Mouse (Mus musculus): Measurements from ENCODE around the gene Copz2.
"Not testable (repeated sequence)": the region's sequence is repeated elsewhere in the genome, so short reads cannot be mapped to it uniquely, and the experiment has no call there.

Gene Copz2

DNA sequence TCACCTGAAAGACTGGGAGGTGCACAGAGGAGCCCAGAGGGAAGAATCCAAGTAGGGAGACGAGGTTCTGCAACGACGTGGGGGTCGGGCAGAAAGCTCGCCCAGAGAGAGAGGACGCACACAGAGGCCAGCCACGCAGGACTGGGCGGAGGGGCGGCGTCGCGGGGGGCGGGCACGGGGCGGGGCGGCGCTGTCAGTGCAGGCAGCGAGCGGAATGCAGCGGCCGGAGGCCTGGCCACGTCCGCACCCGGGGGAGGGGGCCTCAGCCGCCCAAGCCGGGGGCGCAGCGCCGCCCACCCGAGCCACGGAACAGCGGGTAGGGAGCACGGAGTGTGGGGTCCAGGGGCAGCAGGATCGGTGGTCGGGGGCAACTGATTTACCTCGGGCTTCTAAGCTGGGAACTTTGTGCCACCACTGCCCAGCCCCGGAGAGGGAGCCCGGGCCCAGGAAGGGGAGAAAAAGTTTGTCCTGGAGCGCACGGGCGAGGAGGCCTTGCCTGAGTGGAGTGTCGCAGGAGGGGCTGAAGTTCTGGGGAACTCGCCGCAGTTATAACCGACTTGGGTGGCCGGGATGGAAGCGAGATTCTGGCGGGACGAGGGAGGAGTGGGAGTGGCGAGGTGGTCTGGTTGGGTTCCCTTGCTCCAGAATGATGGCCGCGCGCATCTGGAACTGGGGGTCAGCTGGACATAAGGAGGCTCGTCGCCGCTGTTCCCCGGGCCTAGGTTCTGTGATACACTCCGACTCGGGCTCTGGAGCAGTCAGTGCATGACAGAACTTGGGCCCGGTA, at the start of gene Copz2:
Gene Copz2 (plus strand): TSS at position 190 of the 787 bp plus-strand sequence.
- DNase-seq (ENCODE audit: low spot score in 2 of 2) = peak in 1 of 2 experiments; percentile 53

DNA sequence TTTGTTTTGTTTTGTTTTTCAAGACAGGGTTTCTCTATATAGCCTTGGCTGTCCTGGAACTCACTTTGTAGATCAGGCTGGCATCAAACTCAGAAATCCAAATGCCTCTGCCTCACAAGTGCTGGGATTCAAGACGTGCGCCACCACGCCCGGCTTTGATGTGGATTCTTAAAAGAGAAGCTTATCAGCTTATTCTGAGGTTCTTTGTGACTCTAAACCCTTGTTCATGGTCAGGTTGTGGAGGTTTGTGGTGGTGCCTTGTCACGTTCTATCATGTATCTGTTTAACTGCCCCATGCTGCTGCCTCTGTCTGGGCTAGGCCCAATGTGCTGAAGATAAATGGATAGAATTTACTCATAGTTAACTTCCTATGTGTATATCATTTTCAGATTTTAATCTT, 44.1 kb upstream of the Copz2 start:
- DNase-seq (ENCODE audit: low spot score in 2 of 2) = no peak

DNA sequence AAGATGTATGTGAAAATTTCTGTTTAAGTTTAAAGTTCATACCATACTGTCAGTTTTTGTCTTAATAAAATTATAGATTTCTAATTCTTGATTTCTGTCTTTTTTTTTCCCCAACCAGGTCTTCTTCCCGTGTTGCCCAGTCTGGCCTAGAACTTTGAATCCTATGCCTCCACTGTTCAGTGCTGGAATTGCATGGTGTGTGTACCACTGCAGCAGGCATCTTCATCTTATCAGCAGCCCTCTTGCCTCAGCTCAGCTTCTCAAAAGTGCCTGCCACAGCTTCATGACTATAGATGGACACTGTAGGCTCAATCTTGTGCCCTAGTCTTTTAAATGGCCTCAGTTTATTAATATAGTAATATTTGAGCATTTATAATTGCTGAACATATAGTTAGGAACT, 41.6 kb upstream of the Copz2 start:
- no peak for DNase-seq (ENCODE audit: low spot score in 2 of 2)

DNA sequence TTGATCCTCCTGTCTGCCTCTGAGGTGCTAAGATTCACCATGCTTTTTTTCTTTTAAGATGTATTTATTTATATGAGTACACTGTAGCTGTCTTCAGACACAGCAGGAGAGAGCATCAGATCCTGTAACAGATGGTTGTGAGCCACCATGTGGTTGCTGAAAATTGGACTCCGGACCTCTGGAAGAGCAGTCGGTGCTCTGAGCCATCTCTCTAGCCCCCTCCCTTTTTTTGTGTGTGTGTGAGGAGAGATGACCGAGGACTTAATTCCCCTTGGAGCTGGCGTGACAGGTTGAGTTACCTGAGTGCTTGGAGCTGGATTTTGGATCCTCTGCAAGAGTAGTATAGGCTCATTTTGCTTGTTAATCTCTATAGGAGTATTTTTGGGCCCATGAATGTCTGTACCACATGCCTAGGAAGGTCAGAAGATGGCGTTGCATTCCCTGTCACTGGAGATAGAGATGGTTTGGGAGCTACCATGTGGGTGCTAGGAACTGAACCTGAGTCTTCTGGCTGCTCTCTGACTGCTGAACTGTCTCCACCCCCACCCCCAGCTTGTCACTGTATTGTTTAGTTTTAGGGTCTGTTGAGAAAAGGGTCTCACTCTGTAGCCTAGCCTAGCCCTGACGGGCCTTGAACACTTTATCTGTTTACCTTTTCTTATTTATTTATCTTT, 40.0 kb upstream of the Copz2 start:
- DNase-seq (ENCODE audit: low spot score in 2 of 2) = no peak

DNA sequence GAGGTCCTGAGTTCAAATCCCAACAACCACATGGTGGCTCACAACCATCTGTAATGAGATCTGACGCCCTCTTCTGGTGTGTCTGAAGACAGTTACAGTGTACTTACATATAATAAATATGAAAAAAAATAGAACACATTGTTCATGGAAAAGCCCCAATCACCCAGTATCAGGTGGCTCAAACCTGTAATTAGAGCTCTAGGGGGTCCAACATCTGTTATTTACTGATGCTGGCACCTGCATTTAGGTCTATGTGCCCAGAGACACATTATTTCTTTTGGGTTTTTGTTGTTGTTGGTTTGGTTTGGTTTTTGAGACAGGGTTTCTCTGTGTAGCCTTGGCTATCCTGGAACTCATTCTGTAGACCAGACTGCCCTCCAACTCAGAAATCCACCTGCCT, 38.5 kb upstream of the Copz2 start:
- not testable (repeated sequence) for DNase-seq (ENCODE audit: low spot score in 2 of 2)

DNA sequence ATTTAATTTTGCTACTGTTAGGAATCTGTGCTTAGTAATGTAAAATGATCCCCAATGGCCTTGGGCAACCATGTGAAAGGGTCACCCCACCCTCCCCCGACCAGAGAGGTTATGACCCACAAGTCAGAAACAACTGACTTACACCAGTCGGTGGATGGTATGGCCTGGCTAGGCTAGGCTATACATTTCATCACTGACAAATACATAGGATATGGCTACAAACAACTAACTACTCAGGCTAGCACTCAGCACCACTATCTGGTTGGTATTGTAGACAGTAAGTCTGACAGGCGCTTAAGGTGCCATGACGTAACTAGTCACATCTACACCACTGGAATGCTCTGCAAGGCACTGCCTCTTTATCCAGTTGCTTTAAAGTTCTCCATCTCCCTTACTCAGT, 36.2 kb upstream of the Copz2 start:
- no peak for DNase-seq (ENCODE audit: low spot score in 2 of 2)

DNA sequence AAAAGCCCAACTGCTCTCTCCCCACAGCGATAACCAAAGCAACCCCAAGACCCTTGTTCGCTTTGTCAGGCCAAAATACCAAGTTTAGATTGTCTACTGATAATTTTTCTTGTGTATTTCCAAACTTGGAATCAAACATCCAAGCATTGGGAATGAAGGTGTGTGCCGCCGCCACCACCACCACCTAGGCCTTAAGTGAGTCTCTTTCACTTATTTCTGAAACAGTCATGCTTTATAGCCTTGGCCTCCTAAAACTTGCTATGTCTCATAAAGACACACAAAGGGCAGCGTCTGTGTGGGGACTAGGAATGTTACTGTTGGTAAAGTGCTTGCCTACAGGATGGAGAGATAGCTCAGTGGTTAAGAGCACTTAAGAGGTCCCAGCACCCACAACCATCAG, 35.8 kb upstream of the Copz2 start:
- no peak for DNase-seq (ENCODE audit: low spot score in 2 of 2)

DNA sequence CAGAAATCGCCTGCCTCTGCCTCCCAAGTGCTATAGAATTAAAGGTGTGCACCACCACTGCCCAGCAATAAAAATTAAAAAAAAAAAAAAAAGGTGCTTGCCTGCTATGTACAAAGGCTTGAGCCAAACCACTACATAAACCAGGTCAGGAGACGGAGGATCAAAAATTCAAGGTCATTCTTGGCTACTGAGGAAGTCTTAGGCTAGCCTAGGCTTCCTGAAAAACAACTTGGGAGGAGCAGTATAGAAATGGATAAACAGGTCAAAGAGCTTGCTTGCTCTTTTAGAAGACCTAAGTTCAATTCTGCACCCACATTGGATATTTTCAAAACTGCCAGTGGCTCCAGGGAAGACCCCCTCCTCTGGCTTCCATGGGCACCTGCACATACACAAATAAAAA, 35.2 kb upstream of the Copz2 start:
- no peak for DNase-seq (ENCODE audit: low spot score in 2 of 2)

DNA sequence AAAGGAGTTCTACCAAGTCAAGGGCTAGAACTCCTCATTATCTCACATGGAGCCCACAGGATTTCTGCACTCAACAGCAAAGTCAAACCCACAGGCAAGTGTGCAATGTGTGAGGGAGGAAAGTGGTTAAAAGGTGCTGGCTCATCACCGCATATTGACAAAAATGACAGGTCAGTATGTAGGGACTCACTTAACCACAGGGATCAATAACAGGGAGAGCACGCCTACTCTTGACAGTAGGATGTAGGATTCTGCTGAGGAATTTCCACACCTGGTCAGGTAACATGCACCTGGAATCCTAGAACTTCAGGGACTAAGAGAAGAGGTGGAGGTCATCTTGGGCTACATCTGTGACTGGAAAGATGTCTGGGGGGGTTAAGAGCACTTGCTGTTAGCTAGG, 33.8 kb upstream of the Copz2 start:
- DNase-seq (ENCODE audit: low spot score in 2 of 2) = no peak

DNA sequence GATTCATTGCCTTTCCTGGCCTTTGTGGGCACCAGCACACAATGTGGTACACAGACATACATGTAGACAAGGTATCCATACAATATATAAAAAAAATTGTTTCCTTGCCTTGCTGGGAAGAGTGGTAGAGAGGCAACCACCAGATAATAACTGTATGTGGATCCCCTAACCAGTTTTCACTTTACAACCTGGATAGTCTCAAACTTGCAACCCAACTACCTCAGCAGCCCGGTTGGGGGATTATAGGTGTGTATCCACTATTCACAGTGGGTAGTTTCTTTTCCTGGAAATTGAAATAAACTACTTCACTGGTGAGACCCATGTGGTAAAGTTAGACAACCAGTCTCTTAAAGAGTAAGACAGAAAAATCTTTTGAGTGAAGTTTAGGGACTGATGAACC, 33.2 kb upstream of the Copz2 start:
- DNase-seq (ENCODE audit: low spot score in 2 of 2) = no peak

DNA sequence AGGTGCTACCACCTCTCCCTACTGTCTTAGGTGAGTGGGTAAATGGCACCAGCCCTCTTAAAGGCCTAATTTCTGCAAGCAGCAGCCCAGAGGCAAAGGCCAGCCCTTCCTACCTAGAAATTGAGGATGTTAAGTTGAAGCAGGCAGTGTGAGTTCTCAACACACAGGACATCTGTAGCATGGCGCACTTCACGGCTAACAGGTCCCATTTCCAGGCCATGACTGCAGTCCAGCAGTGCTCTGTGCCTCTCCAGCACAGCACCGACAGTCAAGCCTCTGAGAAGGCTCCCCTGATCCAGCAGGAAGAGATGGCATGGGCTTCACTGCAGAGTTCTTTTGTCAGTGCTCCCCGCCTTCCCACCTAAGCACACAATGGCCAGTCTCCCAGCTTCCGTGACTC, 32.7 kb upstream of the Copz2 start:
- no peak for DNase-seq (ENCODE audit: low spot score in 2 of 2)

DNA sequence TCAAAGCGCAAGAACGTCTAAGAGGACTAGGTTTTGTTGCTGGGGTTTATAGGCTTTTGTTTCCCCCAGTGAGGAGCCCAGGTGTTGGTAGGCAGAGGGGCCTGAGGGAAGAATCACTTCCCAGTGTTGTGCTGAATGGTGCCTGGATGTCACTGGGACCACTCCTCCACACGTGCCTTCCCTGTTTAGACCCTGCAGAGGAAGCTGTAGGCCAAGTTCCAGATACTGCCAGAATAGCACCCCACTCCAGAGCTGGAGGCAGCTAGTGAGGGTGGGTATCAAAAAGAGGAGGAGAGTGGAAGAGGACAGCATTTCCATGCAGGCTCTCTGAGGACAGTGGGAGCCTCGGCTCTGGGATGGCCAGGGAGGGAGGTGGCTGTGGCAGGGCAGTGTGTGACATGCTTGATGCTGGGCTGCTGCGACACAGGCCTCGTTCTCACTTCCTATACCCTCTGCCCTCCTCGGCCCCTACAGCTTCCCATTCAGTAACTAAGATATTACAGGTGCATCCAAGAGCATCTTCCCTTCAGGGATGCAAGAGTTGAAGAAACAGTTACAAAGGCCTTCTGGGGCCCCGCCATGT, 31.5 kb upstream of the Copz2 start:
- no peak for DNase-seq (ENCODE audit: low spot score in 2 of 2)

DNA sequence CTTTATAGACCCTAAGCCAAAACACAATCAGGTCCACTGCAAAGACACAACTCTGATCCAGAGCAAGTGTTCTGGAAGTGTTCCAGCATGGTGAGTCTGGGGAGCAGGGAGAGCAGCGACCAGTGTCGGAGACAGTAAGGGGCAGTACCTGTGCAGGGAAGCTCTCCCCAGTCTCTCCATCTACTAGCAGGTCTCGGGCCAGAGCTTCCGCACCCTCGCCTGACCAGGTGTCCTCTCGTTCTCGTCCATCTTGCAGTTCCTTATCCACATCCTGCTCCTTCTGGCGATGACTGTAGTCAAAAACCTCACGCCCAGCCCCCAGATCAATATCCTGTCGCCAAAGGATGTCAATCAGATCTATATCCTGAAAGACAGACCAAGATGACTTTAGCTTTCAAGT, 27.7 kb upstream of the Copz2 start:
- no peak for DNase-seq (ENCODE audit: low spot score in 2 of 2)

DNA sequence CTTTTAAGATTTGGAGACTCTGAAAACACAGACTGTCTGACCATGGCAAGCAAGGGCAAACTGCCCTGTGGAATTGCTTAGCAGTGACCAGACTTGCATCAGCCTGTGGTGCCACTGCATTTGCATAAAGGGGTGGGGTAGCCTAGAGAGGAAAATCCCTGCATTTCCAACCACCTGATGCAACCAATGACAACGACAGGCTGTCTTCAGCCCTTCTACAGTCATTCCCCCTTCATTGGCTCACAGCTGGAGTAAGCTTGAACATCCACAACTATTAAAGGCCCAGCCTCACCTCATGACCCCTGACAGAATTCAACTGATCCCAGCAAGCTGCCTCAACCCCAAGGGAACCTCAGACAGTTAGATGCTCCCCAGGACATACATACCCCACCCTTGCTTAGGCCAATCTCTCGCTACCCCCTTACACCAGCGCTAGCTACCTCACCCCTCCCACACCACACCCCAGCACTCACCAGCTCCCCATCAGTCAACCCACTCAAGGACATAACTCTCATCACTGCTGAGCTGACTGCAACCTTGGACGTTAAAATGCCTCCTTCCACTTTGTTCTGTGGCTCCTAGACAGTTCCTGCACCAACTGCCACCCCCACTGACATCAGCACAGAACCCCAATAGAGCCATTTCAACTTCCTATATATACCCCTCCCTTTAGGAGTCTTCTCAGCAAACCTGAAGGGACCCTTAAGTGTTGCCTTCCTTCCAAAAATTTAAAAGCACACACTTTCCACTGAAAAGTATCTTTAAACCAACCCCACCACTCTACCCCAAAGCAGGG, 26.8 kb upstream of the Copz2 start:
- no peak for DNase-seq (ENCODE audit: low spot score in 2 of 2)

DNA sequence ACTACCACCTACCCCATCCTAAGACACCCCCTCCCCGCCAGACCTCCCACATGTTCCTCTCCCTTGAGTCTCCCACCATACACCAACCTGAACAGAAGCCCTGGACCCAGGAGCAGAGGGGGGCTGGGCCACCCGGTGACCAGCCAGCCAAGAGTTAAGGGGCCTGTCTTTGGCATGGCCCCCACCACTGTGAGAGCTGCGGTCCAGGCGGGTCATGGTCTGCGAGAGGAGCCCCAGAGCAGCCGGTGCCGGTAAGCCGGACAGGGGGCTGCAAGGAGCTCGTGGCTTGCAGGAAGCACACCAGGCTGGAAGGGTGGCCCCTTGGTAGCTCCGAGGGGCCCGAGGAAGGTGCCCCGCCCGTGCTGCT, 26.2 kb upstream of the Copz2 start:
- DNase-seq (ENCODE audit: low spot score in 2 of 2) = no peak

DNA sequence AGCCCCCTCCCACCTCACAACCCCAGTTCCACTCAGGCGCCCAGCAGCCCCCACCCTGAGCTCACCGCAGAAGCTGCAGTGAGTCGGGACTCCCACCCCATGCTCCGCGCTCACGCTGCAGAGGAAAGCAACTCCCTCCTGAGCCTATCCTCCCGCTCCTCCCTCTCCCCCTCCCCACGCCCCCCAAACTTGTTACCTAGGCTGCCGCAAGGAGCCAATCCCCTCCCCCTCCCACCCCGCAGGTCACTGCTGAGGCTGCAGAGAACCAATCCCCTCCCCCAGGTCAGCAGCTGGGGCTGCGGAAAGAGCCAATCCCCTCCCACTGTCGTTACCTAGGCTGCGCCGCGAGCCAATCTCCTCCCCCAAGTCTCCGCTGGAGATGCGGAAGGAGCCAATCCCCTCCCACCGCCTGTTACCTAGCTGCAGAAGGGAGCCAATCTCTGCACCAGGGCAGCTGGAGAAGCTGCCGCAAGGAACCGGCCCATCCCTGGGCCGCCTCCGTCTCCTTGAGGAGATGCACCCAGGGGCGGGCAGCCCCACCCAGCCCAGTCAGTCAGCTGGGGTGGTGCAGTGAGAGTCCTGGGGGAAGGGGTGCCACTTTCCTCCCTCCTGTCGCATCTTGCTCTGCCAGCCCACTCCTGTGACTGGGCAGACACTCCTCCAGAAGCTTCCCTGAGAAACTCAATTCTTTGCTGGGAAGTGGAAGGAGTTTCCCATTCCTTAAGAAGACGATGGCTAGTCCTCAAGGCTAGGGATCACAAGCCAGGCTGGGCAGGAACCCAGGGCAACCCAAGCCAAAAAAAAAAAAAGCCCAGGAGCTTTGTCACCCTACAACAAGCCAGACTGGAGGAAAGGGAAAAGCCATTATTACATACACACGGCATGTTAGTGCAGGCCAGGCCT, 25.5 kb upstream of the Copz2 start:
- peak; percentile 78 to 88 for DNase-seq (ENCODE audit: low spot score in 2 of 2)

DNA sequence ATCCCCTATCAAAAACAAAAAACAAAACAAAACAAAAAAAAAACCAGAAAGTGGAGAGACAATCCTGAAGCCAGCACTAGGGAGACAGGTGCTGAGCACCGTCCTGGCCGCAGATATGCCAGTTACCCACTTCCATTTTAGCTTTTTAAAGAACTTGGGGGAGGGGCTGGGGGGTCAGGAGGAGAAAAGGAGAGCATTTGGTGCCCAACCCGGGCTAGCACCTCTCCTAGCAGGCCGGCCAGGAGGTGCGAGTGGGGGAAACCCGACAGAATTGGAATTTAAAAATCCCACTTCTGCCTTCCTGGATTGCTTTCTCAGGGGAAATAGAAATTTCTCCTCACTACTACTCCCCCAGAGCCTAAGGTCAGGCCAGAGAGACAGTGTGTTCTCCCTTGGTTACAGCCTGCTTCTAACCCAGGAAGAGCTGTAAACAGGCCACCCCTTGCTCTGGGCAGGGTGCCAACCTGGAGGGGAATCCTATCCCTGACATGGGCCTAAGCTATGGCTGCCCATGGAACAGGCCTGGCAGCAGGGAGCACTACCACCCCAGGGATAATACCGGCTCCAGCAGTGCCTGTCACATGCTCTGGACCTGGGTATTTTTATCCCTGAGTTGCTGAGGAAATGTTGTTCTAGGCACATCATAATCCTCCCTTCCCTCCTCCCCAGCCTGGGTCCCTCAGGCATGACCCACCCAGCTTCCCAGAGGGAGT, 24.7 kb upstream of the Copz2 start:
- DNase-seq (ENCODE audit: low spot score in 2 of 2) = peak; percentile 55 to 82

DNA sequence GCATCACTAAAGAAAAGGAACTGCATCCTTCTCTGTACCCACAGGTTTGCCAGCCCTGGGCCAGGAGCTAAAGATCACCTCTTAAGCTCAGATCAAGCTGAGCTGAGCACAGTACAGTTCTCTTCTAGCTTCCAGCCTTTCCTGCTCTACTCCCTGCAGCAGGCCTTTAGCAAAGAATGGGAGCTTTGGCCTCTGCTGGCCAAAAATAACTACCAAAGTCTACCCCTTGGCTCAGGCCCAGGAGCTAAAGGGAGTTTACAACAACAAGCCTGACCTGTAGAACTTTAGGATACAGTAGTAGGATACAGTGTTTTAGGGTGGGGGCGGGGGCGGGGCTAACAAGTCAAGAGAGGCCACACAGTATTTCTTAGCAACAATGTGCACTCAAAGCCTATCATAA, 23.2 kb upstream of the Copz2 start:
- peak in 1 of 2 experiments; percentile 44 for DNase-seq (ENCODE audit: low spot score in 2 of 2)

DNA sequence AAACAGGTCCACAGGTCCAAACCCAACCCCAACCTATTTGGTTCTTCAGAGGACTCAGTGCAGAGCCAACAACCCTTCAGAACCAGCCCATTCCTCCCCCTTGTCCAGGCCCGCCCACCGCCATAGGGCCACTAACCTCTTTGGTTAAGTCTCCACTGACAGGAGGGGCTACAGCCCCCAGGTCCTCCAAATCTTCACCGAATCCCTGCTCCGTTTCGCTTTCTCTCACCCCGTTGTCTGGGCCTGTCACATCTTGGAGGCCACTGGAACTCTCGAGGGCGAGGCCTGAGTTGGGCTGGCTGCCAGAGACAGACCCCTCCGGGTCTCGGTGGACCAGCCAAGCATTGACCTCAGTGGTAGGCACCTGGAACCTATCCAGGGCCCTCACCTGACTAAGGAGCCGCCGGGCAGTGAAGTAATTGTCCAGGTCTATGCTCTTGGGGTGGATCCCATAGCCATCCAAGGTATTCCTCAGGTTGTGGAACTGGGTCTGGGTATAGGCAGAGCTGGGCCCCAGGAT, 22.5 kb upstream of the Copz2 start:
- no peak for DNase-seq (ENCODE audit: low spot score in 2 of 2)

DNA sequence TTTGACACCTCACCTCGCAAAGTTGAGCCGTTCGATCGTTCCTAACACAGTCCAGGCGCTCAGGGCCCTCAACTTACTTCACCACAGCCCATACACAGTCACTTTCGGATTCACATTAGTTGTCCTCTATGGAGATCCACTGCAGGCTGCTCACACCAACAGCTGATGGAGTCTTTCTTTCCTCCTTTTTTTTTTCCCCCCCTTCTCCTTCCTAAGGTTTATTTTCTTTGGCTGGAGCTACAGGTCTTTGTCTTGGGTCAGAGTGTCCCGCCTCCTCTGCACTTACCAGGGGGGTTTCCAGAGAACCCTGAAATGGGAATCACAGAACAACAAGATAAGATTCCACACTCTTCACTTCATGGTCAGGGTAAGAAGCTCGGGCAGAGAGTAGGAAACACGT, 21.8 kb upstream of the Copz2 start:
- no peak for DNase-seq (ENCODE audit: low spot score in 2 of 2)
